Mouse (Mus musculus): ENCODE data around the gene Erich6. TPM values are rescaled to one million over a fixed set of nuclear protein-coding genes. Genes with fewer than 3 reads are reported as not detected.

The Erich6 gene
- 1 to 10 TPM; 1.0 to 1.9 (median 1.5) TPM for total RNA-seq (2022)

GRCm38 (mm10) chr3:58636406-58637295 is at the start of gene Erich6:
Gene Erich6, minus strand, starts transcription at chr3:58637207.
- DNase-seq (ENCODE audit: low spot score in 2 of 2), result peak; percentile 10 to 19

- DNase-seq (ENCODE audit: low spot score in 2 of 2), result no peak
Measured at GRCm38 (mm10) chr3:58686206-58686921, 49.4 kb upstream of the Erich6 start.

GRCm38 (mm10) chr3:58685396-58685795 is 48.4 kb upstream of the Erich6 start:
- no peak for DNase-seq (ENCODE audit: low spot score in 2 of 2)

- no peak for DNase-seq (ENCODE audit: low spot score in 2 of 2)
Measured at GRCm38 (mm10) chr3:58683346-58683745, 46.3 kb upstream of the Erich6 start.

- no peak for DNase-seq (ENCODE audit: low spot score in 2 of 2)
Measured at GRCm38 (mm10) chr3:58682336-58682735, 45.3 kb upstream of the Erich6 start.

GRCm38 (mm10) chr3:58681831-58682230 is 44.8 kb upstream of the Erich6 start:
- DNase-seq (ENCODE audit: low spot score in 2 of 2), result no peak

- DNase-seq (ENCODE audit: low spot score in 2 of 2), result no peak
Measured at GRCm38 (mm10) chr3:58680943-58681637, 44.1 kb upstream of the Erich6 start.

- no peak for DNase-seq (ENCODE audit: low spot score in 2 of 2)
Measured at GRCm38 (mm10) chr3:58679996-58680395, 43.0 kb upstream of the Erich6 start.

GRCm38 (mm10) chr3:58678905-58679304 is 41.9 kb upstream of the Erich6 start:
- DNase-seq (ENCODE audit: low spot score in 2 of 2), result no peak

GRCm38 (mm10) chr3:58678384-58678783 is 41.4 kb upstream of the Erich6 start:
- DNase-seq (ENCODE audit: low spot score in 2 of 2), result no peak

GRCm38 (mm10) chr3:58677615-58678014 is 40.6 kb upstream of the Erich6 start:
- no peak for DNase-seq (ENCODE audit: low spot score in 2 of 2)

GRCm38 (mm10) chr3:58673295-58673694 is 36.3 kb upstream of the Erich6 start:
- no peak for DNase-seq (ENCODE audit: low spot score in 2 of 2)

- no peak for DNase-seq (ENCODE audit: low spot score in 2 of 2)
Measured at GRCm38 (mm10) chr3:58672481-58673183, 35.6 kb upstream of the Erich6 start.

GRCm38 (mm10) chr3:58671616-58672250 is 34.7 kb upstream of the Erich6 start:
- DNase-seq (ENCODE audit: low spot score in 2 of 2), result no peak

- DNase-seq (ENCODE audit: low spot score in 2 of 2), result no peak
Measured at GRCm38 (mm10) chr3:58663970-58664369, 27.0 kb upstream of the Erich6 start.

- no peak for DNase-seq (ENCODE audit: low spot score in 2 of 2)
Measured at GRCm38 (mm10) chr3:58660636-58661035, 23.6 kb upstream of the Erich6 start.

- DNase-seq (ENCODE audit: low spot score in 2 of 2), result no peak
Measured at GRCm38 (mm10) chr3:58657356-58657755, 20.3 kb upstream of the Erich6 start.

- DNase-seq (ENCODE audit: low spot score in 2 of 2), result peak in 1 of 2 experiments; percentile 34
Measured at GRCm38 (mm10) chr3:58655362-58656130, 18.5 kb upstream of the Erich6 start.

- no peak for DNase-seq (ENCODE audit: low spot score in 2 of 2)
Measured at GRCm38 (mm10) chr3:58653907-58654306, 16.9 kb upstream of the Erich6 start.

- no peak for DNase-seq (ENCODE audit: low spot score in 2 of 2)
Measured at GRCm38 (mm10) chr3:58650328-58650727, 13.3 kb upstream of the Erich6 start.

Data from left cerebral cortex, adult 8-10 months (tissue).